8 mouse cellular contexts compared by ENCODE assay signal in the genomic region with DNA sequence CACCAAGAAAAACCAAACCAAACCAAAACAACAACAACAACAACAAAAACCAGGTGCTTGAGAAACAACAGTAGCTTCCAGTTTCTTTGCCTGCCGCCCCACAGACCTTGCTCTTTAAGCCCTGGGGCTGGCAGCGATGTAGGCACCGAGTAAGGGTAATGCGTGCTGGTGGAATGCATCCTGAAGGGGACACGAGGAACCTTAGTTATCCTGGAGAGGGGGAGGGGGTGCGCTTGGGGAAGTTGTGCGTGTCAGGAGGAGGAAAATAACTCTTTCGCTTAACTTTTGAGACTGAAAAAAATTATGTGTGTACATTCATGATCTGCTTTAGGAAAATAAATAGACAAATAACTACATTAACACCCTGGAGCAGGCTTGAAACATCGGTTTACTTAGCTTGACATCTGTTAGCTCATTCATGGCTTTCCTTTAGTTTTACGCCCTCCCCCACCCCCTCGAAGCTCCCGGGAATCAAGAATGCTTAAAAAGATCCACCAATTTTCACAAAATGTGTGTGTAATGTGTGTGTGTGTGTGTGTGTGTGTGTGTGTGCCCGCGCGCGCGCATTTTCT. TPM values are rescaled to one million over a fixed set of nuclear protein-coding genes. Genes with fewer than 3 reads are reported as not detected.
DNase-seq lines count a peak whose midpoint lies in the region; ATAC-seq and TF ChIP-seq lines count a peak whose summit lies in the region.

No protein-coding gene starts in this region.

- H3K4me2 ChIP-seq in lung, embryonic 15.5 days = peak overlapping the region; percentile 99
- peak overlapping the region; percentile 99 for H3K4me2 ChIP-seq in hindbrain, embryonic 16.5 days (ENCODE audit: low read length)
- H3K4me2 ChIP-seq in liver, embryonic 15.5 days = peak overlapping the region; percentile 69
- H3K4me2 ChIP-seq in stomach, postnatal 0 days (replicated peaks; ENCODE audit: low read depth) = peak overlapping the region; percentile 100

- no peaks in the 10 kb centered on the region for H3K36me3 ChIP-seq in lung, embryonic 15.5 days
- no peaks in the 10 kb centered on the region for H3K36me3 ChIP-seq in hindbrain, embryonic 16.5 days (ENCODE audit: control insufficient read depth, insufficient read depth, low read length)
- H3K36me3 ChIP-seq in liver, embryonic 15.5 days (replicated peaks) = no peaks in the 10 kb centered on the region
- no peaks in the 10 kb centered on the region for H3K36me3 ChIP-seq in stomach, postnatal 0 days (ENCODE audit: control insufficient read depth, insufficient read depth, low read length)

- no peak overlapping the region for H3K27ac ChIP-seq in lung, embryonic 15.5 days
- no peak overlapping the region for H3K27ac ChIP-seq in hindbrain, embryonic 16.5 days (ENCODE audit: low read depth, low read length)
- no peak overlapping the region for H3K27ac ChIP-seq in liver, embryonic 15.5 days (replicated peaks)
- H3K27ac ChIP-seq in stomach, postnatal 0 days (replicated peaks) = no peak overlapping the region

- peaks cover 18% of the 10 kb centered on the region for H3K4me1 ChIP-seq in lung, embryonic 15.5 days
- peaks cover 19% of the 10 kb centered on the region for H3K4me1 ChIP-seq in hindbrain, embryonic 16.5 days (ENCODE audit: control insufficient read depth, insufficient read depth, low read depth, low read length)
- no peaks in the 10 kb centered on the region for H3K4me1 ChIP-seq in liver, embryonic 15.5 days (replicated peaks)
- no peaks in the 10 kb centered on the region for H3K4me1 ChIP-seq in stomach, postnatal 0 days (replicated peaks; ENCODE audit: control insufficient read depth, insufficient read depth)

- intact Hi-C loops in left cerebral cortex, postnatal 10 days (cut with DNase I) = no loop called here

- H3K27me3 ChIP-seq in lung, embryonic 15.5 days = peaks cover 50% of the 10 kb centered on the region
- H3K27me3 ChIP-seq in hindbrain, embryonic 16.5 days (replicated peaks; ENCODE audit: control insufficient read depth, insufficient read depth, low read length) = peaks cover 13% of the 10 kb centered on the region
- H3K27me3 ChIP-seq in liver, embryonic 15.5 days = peaks cover 55% of the 10 kb centered on the region
- H3K27me3 ChIP-seq in stomach, postnatal 0 days (ENCODE audit: control insufficient read depth, insufficient read depth, low read length) = no peaks in the 10 kb centered on the region

- no peak for DNase-seq in lung, postnatal 4 days
- peak; percentile 35 for DNase-seq in stomach, postnatal 0 days (ENCODE audit: low spot score)
- no peak for DNase-seq in right cerebral cortex, postnatal 4 days
- no peak for DNase-seq in cerebellum, adult 11 months
- DNase-seq in left cerebral cortex, postnatal 10 days (ENCODE audit: extremely low spot score in 1 of 2, low spot score in 2 of 2) = no peak

- H3K9ac ChIP-seq in lung, embryonic 15.5 days = peak overlapping the region; percentile 65
- H3K9ac ChIP-seq in hindbrain, embryonic 16.5 days (ENCODE audit: low read depth, low read length) = no peak overlapping the region
- H3K9ac ChIP-seq in liver, embryonic 15.5 days = no peak overlapping the region
- peak overlapping the region; percentile 76; the same call in 1 of the 2 replicates for H3K9ac ChIP-seq in stomach, postnatal 0 days (ENCODE audit: low read length)

- 1% methylated on average over 17 of the region's 17 CpGs for WGBS in lung, embryonic 15.5 days
- WGBS in hindbrain, embryonic 16.5 days = 5% methylated on average over 17 of the region's 17 CpGs
- WGBS in liver, embryonic 15.5 days (ENCODE audit: insufficient replicate concordance) = 4% methylated on average over 17 of the region's 17 CpGs
- WGBS in stomach, postnatal 0 days = 7% methylated on average over 17 of the region's 17 CpGs

- no peak for TF ChIP-seq EP300 in stomach, postnatal 0 days (optimal IDR thresholded peaks at IDR 0.05)

- peak overlapping the region; percentile 62 for H3K4me3 ChIP-seq in lung, embryonic 15.5 days
- peak overlapping the region; percentile 53 for H3K4me3 ChIP-seq in hindbrain, embryonic 16.5 days (ENCODE audit: low read length)
- H3K4me3 ChIP-seq in liver, embryonic 15.5 days (replicated peaks) = peak overlapping the region; percentile 46
- H3K4me3 ChIP-seq in stomach, postnatal 0 days (ENCODE audit: low read depth, low read length) = peak overlapping the region; percentile 68

- TF ChIP-seq CTCF in stomach, postnatal 0 days (IDR thresholded peaks at IDR 0.05; ENCODE audit: low read depth) = no peak

- H3K9me3 ChIP-seq in lung, embryonic 15.5 days = no peaks in the 10 kb centered on the region
- no peaks in the 10 kb centered on the region for H3K9me3 ChIP-seq in hindbrain, embryonic 16.5 days (ENCODE audit: control insufficient read depth, low read length)
- H3K9me3 ChIP-seq in liver, embryonic 15.5 days (replicated peaks) = no peaks in the 10 kb centered on the region
- H3K9me3 ChIP-seq in stomach, postnatal 0 days (ENCODE audit: control insufficient read depth, low read length) = no peaks in the 10 kb centered on the region

- peak; percentile 46; the same call in 1 of the 2 replicates for ATAC-seq in lung, embryonic 15.5 days (ENCODE audit: borderline replicate concordance, extremely low read depth, low FRiP score, low TSS enrichment)
- no peak for ATAC-seq in hindbrain, embryonic 16.5 days
- ATAC-seq in liver, embryonic 15.5 days (ENCODE audit: insufficient read depth) = no peak
- ATAC-seq in stomach, postnatal 0 days (ENCODE audit: low FRiP score, low TSS enrichment) = no peak

RNA-seq across cellular contexts. Expression of gene Ank3, which starts 1.3 kb away (rescaled TPM):
- polyA plus RNA-seq in lung, embryonic 15.5 days (2015; fragmentation: Nextera tagmentation; extraction: Ambion mirVana) = 16.5 and 18.0 TPM in 2 replicates
- polyA plus RNA-seq in hindbrain, embryonic 16.5 days (2015; fragmentation: Nextera tagmentation; extraction: Ambion mirVana) = 69.3 and 74.7 TPM in 2 replicates
- polyA plus RNA-seq in liver, embryonic 15.5 days (2015; fragmentation: Nextera tagmentation; extraction: Ambion mirVana) = 8.3 and 10.2 TPM in 2 replicates
- 16.0 and 16.8 TPM in 2 replicates for polyA plus RNA-seq in stomach, postnatal 0 days (2015; fragmentation: Nextera tagmentation; extraction: Ambion mirVana)
- total RNA-seq in left cerebral cortex, postnatal 10 days (2021) = 100 to 1,000 TPM; 525 to 540 TPM

RNA-seq across cellular contexts. Expression of gene Cdk1, which starts 47.2 kb away (rescaled TPM):
- 634 and 641 TPM in 2 replicates for polyA plus RNA-seq in lung, embryonic 15.5 days (2015; fragmentation: Nextera tagmentation; extraction: Ambion mirVana)
- 82.9 and 89.3 TPM in 2 replicates for polyA plus RNA-seq in hindbrain, embryonic 16.5 days (2015; fragmentation: Nextera tagmentation; extraction: Ambion mirVana)
- 292 and 305 TPM in 2 replicates for polyA plus RNA-seq in liver, embryonic 15.5 days (2015; fragmentation: Nextera tagmentation; extraction: Ambion mirVana)
- 104 and 147 TPM in 2 replicates for polyA plus RNA-seq in stomach, postnatal 0 days (2015; fragmentation: Nextera tagmentation; extraction: Ambion mirVana)
- 1 to 10 TPM; 5.1 to 7.5 TPM for total RNA-seq in left cerebral cortex, postnatal 10 days (2021)

Comparison
In these comparisons a context has a peak if more than half of its experiments do, and no peak if none do; other contexts are left out.
1. H3K9ac ChIP-seq: peak in lung, embryonic 15.5 days (single experiment) and stomach, postnatal 0 days (single experiment); none in hindbrain, embryonic 16.5 days (single experiment) and liver, embryonic 15.5 days (single experiment).
2. Peak in every context shown above with its lines, with median percentiles within 50 percentile points of each other: H3K4me2 ChIP-seq and H3K4me3 ChIP-seq.